Mouse (Mus musculus) intestine, embryonic 14.5 days (tissue): ENCODE measurements around the gene Nhp2. TPM values are rescaled to one million over a fixed set of nuclear protein-coding genes. Genes with fewer than 3 reads are reported as not detected.
"Not testable (repeated sequence)": the region's sequence is repeated elsewhere in the genome, so short reads cannot be mapped to it uniquely, and the experiment has no call there.

Source experiments
- ATAC-seq: fragments of 200-750 bp; cut with Nextera tagmentation; replicated peaks from 2 replicates; pipeline ENCODE4 v1.8.0; 2017; ENCODE audit warnings: low read depth, moderate number of reproducible peaks, moderate TSS enrichment, moderate library complexity; ENCODE audit not compliant: low FRiP score, low TSS enrichment
- DNase-seq: peaks from one replicate; pipeline ENCODE4 v3.0.0-alpha.2; 2018; ENCODE audit warnings: low spot score
- H3K27ac ChIP-seq: fragments of 300-500 bp; sonication (generic); 2 replicates; pipeline ENCODE4 v1.5.1; 2014; ENCODE audit warnings: low read depth, mild to moderate bottlenecking, control low read depth
- H3K27me3 ChIP-seq: fragments of 300-500 bp; sonication (generic); replicated peaks from 2 replicates; pipeline ENCODE4 v1.6.1; 2014; ENCODE audit warnings: low read length, control low read depth; ENCODE audit not compliant: control insufficient read depth, insufficient read depth
- H3K36me3 ChIP-seq: fragments of 300-500 bp; sonication (generic); 2 replicates; pipeline ENCODE4 v1.6.1; 2014; ENCODE audit warnings: low read length, control low read depth; ENCODE audit not compliant: control insufficient read depth, insufficient read depth
- H3K4me1 ChIP-seq: fragments of 300-500 bp; sonication (generic); replicated peaks from 2 replicates; pipeline ENCODE4 v1.6.1; 2014; ENCODE audit warnings: low read length, control low read depth, mixed read lengths; ENCODE audit not compliant: control insufficient read depth, insufficient read depth
- H3K4me2 ChIP-seq: fragments of 300-500 bp; sonication (generic); 2 replicates; pipeline ENCODE4 v1.6.1; 2014; ENCODE audit warnings: low read length
- H3K4me3 ChIP-seq: fragments of 300-500 bp; sonication (generic); 2 replicates; pipeline ENCODE4 v1.5.1; 2014; ENCODE audit warnings: low read depth, low read length, control low read depth, mixed read lengths
- H3K9ac ChIP-seq: fragments of 300-500 bp; sonication (generic); 2 replicates; pipeline ENCODE4 v1.6.1; 2014; ENCODE audit warnings: mild to moderate bottlenecking, low read length
- H3K9me3 ChIP-seq: fragments of 300-500 bp; sonication (generic); 2 replicates; pipeline ENCODE4 v1.6.1; 2016; ENCODE audit warnings: low read length, control low read depth; ENCODE audit not compliant: control insufficient read depth
- WGBS: fragments of 180-500 bp; shearing (Covaris S2); extraction: QIAGEN DNeasy Blood & Tissue Kit; methylation state at CpG from one replicate; pipeline ENCODE4 v1.1.7; 2014; 5-methylcytosine and 5-hydroxymethylcytosine counted together
- polyA plus RNA-seq: library from polyadenylated mRNA; unstranded; fragments of >200 nt; fragmentation: Nextera tagmentation; extraction: Ambion mirVana; gene quantifications from 2 replicates; pipeline ENCODE4 v1.2.1, GENCODE M21; 2014

Gene Nhp2
- polyA plus RNA-seq, 1 experiment from 2014 or later: 226 TPM

- H3K36me3 ChIP-seq: peaks cover 98% of the 10 kb centered on the region
- H3K27me3 ChIP-seq: no peaks in the 10 kb centered on the region
- no peak overlapping the region for H3K4me3 ChIP-seq
- 90% methylated on average over 1 of the region's 1 CpGs for WGBS
- DNase-seq (no peak), ATAC-seq (no peak)
- no peaks in the 10 kb centered on the region for H3K9me3 ChIP-seq
- H3K4me2 ChIP-seq: no peak overlapping the region
- H3K9ac ChIP-seq: no peak overlapping the region
- no peak overlapping the region for H3K27ac ChIP-seq
- H3K4me1 ChIP-seq: no peaks in the 10 kb centered on the region
These were observed 24.0 kb upstream of the Nhp2 start for GRCm38 (mm10) chr11:51595459-51596083.

- 0 out of 2 replicates have a peak, but pooled peaks cover 2% of the 10 kb centered on the region for H3K4me1 ChIP-seq
- 73% methylated on average over 2 of the region's 2 CpGs for WGBS
- H3K27me3 ChIP-seq: no peaks in the 10 kb centered on the region
- H3K9ac ChIP-seq: no peak overlapping the region
- H3K9me3 ChIP-seq: no peaks in the 10 kb centered on the region
- peaks cover 98% of the 10 kb centered on the region for H3K36me3 ChIP-seq
- DNase-seq: no peak
- no peak overlapping the region for H3K4me2 ChIP-seq
- no peak overlapping the region for H3K4me3 ChIP-seq
- no peak overlapping the region for H3K27ac ChIP-seq
- ATAC-seq: no peak
These were observed 22.0 kb upstream of the Nhp2 start for GRCm38 (mm10) chr11:51597553-51597952.

DNA sequence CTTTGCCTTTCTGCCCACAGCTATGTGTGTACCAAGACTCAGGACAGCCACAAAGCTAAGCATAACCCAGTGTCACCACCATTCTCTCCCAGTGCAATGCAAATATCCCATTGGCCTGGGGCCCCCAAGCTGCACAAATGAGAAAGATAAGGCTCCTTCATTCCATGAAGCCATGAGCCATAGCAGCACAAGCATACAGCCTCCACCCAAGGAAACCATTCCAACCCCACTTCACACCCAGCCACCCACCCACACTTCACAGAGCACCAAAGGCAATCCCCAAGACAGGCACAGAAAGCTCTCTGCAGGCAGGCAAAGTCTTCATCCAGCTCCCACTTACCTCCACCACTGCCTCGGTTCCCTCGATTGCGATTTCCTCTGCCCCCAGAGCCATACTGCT lies 17.3 kb upstream of the Nhp2 start:
- no peak overlapping the region for H3K4me2 ChIP-seq
- 92% methylated on average over 3 of the region's 3 CpGs for WGBS
- ATAC-seq (no peak), DNase-seq (no peak)
- peaks cover 25% of the 10 kb centered on the region for H3K4me1 ChIP-seq
- H3K4me3 ChIP-seq: no peak overlapping the region
- no peaks in the 10 kb centered on the region for H3K27me3 ChIP-seq
- H3K9ac ChIP-seq: no peak overlapping the region
- no peak overlapping the region for H3K27ac ChIP-seq
- H3K36me3 ChIP-seq: peaks cover 81% of the 10 kb centered on the region
- H3K9me3 ChIP-seq: no peaks in the 10 kb centered on the region

DNA sequence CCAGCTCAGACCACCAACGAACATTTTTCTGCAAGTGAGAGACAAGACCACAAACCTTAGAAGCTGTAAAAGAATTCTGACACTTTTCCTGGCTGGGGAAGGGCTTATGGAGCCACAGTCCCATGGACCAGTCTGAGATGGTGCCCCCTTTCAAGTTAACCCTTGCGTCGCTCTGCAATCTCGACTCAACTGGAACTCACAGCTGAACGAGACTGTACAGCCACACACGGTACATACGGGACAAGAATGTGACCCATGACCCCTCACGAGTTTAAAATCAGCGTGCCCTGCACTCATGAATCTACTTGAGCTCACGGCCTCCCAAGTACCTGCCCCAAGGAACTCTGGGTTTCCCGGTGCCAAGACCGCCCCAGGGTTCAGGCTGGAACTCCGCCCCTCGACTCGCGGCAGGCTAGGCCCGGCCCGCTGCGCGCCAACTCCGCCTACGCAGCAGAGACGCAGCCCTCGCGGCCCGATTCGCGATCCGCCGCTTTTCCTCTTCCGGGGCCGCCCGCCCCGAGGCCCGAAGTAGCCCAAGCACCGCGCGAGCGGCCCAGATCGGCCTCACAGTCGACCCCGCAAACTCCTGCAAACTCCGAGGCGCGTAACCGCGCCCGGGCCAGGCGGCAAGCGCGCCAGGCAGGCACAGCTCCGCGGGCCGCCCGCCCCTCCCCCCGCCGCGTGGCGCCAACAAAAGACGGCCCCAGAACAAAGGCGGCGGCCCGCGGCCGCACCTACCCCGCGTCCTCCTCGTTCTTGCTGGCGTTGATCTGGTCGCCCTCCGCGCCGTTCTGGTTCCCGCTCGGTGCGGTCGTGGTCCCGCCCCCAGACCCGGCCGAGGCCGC lies 13.7 kb upstream of the Nhp2 start:
- peak overlapping the region; percentile 95 for H3K27ac ChIP-seq
- no peaks in the 10 kb centered on the region for H3K9me3 ChIP-seq
- H3K4me3 ChIP-seq: peak overlapping the region; percentile 85
- DNase-seq (peak; percentile 86), ATAC-seq (peak; percentile 67)
- no peaks in the 10 kb centered on the region for H3K27me3 ChIP-seq
- peak overlapping the region; percentile 78 for H3K4me2 ChIP-seq
- WGBS: under 1% methylated on average over 80 of the region's 81 CpGs
- peak overlapping the region; percentile 100 for H3K9ac ChIP-seq
- peaks cover 29% of the 10 kb centered on the region for H3K4me1 ChIP-seq
- H3K36me3 ChIP-seq: peaks cover 45% of the 10 kb centered on the region

- no peaks in the 10 kb centered on the region for H3K9me3 ChIP-seq
- H3K4me2 ChIP-seq: peak within 1 kb of the TSS; percentile 85
- H3K36me3 ChIP-seq: peaks cover 38% of the 10 kb centered on the region
- H3K4me1 ChIP-seq: peaks cover 29% of the 10 kb centered on the region
- H3K9ac ChIP-seq: peak within 1 kb of the TSS; percentile 100
- H3K4me3 ChIP-seq: peak within 1 kb of the TSS; percentile 85
- H3K27me3 ChIP-seq: no peaks in the 10 kb centered on the region
- ATAC-seq: peak; percentile 90
- under 1% methylated on average over 91 of the region's 91 CpGs for WGBS
- peak within 1 kb of the TSS; percentile 95 for H3K27ac ChIP-seq
- DNase-seq: peak; percentile 99
These were observed 13.0 kb upstream of the Nhp2 start, which contains the start of gene Hnrnpab for GRCm38 (mm10) chr11:51606447-51607095. Gene Hnrnpab (minus strand): TSS chr11:51606847.

DNA sequence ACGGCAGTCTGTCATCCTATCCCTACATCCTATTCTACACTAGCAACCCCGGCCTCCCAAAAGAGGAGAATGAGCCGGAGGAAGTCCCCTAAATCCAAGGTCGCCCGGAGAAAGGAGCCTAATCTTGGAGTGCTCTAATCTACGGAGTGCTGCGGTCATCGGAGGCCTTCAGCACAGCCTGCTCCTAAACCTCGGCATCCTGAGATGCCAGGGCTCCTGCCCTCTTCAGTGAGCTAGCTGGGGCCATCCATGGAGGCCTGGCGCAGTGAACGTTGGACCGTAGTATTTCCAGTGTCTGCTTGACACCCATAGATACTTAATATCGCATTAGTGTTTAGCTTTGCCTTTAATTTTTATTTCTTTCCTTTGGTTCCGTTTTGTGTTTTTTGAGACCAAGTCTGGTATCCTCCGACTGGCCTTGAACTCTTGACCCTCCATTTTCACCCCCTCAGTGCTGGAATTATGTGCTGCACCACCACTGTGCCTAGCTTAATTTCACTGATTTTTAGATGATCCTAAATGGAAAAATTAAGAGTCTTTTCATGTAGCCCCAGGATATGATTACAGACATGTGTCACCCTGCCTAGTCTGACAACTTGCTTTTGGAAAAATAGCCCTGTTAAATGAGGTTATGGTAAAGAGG lies 12.3 kb upstream of the Nhp2 start:
- peaks cover 29% of the 10 kb centered on the region for H3K4me1 ChIP-seq
- peak overlapping the region; percentile 100 for H3K9ac ChIP-seq
- peak overlapping the region; percentile 95 for H3K27ac ChIP-seq
- H3K36me3 ChIP-seq: peaks cover 31% of the 10 kb centered on the region
- peak overlapping the region; percentile 85 for H3K4me2 ChIP-seq
- H3K4me3 ChIP-seq: peak overlapping the region; percentile 85
- no peaks in the 10 kb centered on the region for H3K9me3 ChIP-seq
- ATAC-seq: peak; percentile 42
- no peaks in the 10 kb centered on the region for H3K27me3 ChIP-seq
- no peak for DNase-seq
- 7% methylated on average over 15 of the region's 15 CpGs for WGBS

DNA sequence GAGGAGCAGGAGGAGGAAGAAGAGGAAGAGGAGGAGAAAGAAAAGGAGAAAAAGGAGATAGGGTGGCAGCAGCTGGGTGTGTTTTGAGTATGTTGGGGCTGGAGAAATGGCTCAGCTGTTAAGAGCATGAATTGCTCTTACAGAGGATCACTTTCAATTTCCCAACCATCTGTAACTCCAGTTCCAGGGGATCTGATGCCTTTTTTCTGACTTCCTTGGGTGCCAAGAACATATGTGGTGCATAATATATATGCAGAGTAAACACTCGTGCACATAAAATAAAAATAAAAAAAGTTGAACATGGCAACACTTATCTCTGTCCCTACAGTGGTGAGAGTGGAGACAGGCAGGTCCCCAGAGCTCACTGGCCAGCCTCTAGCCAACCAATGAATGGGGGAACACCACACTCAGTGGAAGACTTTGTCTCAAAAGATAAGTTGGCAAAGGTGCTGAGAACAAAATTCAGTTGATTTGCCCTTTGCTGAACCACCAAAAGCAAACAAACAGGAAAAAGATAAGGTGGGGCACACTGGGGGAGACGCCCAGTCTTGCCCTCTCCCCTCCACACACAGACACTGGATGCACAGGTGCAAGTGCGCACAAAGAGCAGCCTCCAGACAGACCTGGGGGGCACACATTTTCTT lies 10.1 kb upstream of the Nhp2 start:
- Histone ChIP-seq H3K27ac (no peak overlapping the region), H3K9me3 (no peaks in the 10 kb centered on the region), H3K27me3 (no peaks in the 10 kb centered on the region), H3K4me2 (no peak overlapping the region), H3K4me1 (peaks cover 13% of the 10 kb centered on the region), H3K9ac (no peak overlapping the region), H3K4me3 (no peak overlapping the region), H3K36me3 (peaks cover 10% of the 10 kb centered on the region)
- WGBS: 76% methylated on average over 3 of the region's 3 CpGs
- ATAC-seq: no peak
- no peak for DNase-seq

- WGBS: 84% methylated on average over 5 of the region's 5 CpGs
- H3K4me3 ChIP-seq, H3K9ac ChIP-seq, H3K27ac ChIP-seq, H3K27me3 ChIP-seq, H3K9me3 ChIP-seq, ATAC-seq, H3K36me3 ChIP-seq, H3K4me2 ChIP-seq, DNase-seq: not testable (repeated sequence)
- peaks cover 10% of the 10 kb centered on the region for H3K4me1 ChIP-seq
These were observed 9.6 kb upstream of the Nhp2 start for GRCm38 (mm10) chr11:51609940-51610339.
